Mouse (Mus musculus): ENCODE results near the gene Dtnb.

DNA sequence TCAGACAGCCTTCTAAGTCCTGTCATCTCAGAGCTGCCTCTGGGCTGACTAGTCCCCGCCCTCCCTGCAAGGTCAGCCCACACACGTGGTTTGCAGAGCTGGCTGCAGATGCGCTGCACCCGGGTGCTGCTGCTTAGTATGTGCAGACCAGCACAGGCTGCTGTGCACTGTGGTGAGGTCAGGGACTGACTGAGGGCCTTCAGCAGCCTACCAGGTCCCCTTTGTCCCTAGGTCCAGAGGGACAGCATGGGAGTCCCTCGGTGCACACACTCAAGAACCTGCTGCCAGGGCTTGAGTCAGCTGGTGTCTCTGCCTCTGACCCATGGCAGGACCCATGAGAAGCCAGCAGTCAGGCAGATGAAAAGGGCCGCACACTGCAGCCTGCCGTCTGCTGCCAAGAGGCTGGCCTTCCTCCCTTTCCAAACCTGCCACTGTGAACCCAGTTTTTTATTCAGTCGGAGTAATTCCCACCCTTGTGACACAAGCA lies 208.3 kb downstream of the Dtnb start:
- TF ChIP-seq CTCF (IDR thresholded peaks at IDR 0.05; ENCODE audit: low read depth) (no peak), EP300 (optimal IDR thresholded peaks at IDR 0.05) (no peak)

Data from stomach, postnatal 0 days (tissue).